Mouse (Mus musculus) liver, embryonic 15.5 days (tissue): ENCODE data around the gene Cdr2l. TPM values are rescaled to one million over a fixed set of nuclear protein-coding genes. Genes with fewer than 3 reads are reported as not detected.

Source experiments
- ATAC-seq: fragments of 200-750 bp; cut with Nextera tagmentation; 2 replicates; pipeline ENCODE4 v1.8.0; 2017; ENCODE audit warnings: moderate number of reproducible peaks, mild to moderate bottlenecking, moderate library complexity; ENCODE audit not compliant: insufficient read depth
- H3K27ac ChIP-seq: fragments of 300-500 bp; sonication (generic); replicated peaks from 2 replicates; pipeline ENCODE4 v1.5.1; 2015; ENCODE audit warnings: mild to moderate bottlenecking, inconsistent platforms
- H3K27me3 ChIP-seq: fragments of 300-500 bp; sonication (generic); 2 replicates; pipeline ENCODE4 v1.6.1; 2015; ENCODE audit warnings: mild to moderate bottlenecking, inconsistent platforms
- H3K36me3 ChIP-seq: fragments of 300-500 bp; sonication (generic); replicated peaks from 2 replicates; pipeline ENCODE4 v1.6.1; 2015; ENCODE audit warnings: moderate library complexity, mild to moderate bottlenecking, inconsistent platforms
- H3K4me1 ChIP-seq: fragments of 300-500 bp; sonication (generic); replicated peaks from 2 replicates; pipeline ENCODE4 v1.6.1; 2015; ENCODE audit warnings: inconsistent platforms
- H3K4me2 ChIP-seq: fragments of 300-500 bp; sonication (generic); 2 replicates; pipeline ENCODE4 v1.6.1; 2015; ENCODE audit warnings: moderate library complexity, mild to moderate bottlenecking, inconsistent platforms
- H3K4me3 ChIP-seq: fragments of 300-500 bp; sonication (generic); replicated peaks from 2 replicates; pipeline ENCODE4 v1.5.1; 2015; ENCODE audit warnings: mild to moderate bottlenecking, inconsistent platforms
- H3K9ac ChIP-seq: fragments of 300-500 bp; sonication (generic); 2 replicates; pipeline ENCODE4 v1.6.1; 2015; ENCODE audit warnings: moderate library complexity, mild to moderate bottlenecking, inconsistent platforms
- H3K9me3 ChIP-seq: fragments of 300-500 bp; sonication (generic); replicated peaks from 2 replicates; pipeline ENCODE4 v1.6.1; 2016; ENCODE audit warnings: inconsistent platforms
- WGBS: fragments of 180-500 bp; shearing (Covaris S2); methylation state at CpG from one replicate; pipeline ENCODE4 v1.1.7; 2015; ENCODE audit warnings: mixed read lengths; ENCODE audit not compliant: insufficient replicate concordance; 5-methylcytosine and 5-hydroxymethylcytosine counted together
- polyA plus RNA-seq: library from polyadenylated mRNA; unstranded; fragments of >200 nt; fragmentation: Nextera tagmentation; extraction: Ambion mirVana; gene quantifications from 2 replicates; pipeline ENCODE4 v1.2.1, GENCODE M21; 2015

The Cdr2l gene
- 1.2 and 1.3 TPM in 2 replicates for polyA plus RNA-seq

DNA sequence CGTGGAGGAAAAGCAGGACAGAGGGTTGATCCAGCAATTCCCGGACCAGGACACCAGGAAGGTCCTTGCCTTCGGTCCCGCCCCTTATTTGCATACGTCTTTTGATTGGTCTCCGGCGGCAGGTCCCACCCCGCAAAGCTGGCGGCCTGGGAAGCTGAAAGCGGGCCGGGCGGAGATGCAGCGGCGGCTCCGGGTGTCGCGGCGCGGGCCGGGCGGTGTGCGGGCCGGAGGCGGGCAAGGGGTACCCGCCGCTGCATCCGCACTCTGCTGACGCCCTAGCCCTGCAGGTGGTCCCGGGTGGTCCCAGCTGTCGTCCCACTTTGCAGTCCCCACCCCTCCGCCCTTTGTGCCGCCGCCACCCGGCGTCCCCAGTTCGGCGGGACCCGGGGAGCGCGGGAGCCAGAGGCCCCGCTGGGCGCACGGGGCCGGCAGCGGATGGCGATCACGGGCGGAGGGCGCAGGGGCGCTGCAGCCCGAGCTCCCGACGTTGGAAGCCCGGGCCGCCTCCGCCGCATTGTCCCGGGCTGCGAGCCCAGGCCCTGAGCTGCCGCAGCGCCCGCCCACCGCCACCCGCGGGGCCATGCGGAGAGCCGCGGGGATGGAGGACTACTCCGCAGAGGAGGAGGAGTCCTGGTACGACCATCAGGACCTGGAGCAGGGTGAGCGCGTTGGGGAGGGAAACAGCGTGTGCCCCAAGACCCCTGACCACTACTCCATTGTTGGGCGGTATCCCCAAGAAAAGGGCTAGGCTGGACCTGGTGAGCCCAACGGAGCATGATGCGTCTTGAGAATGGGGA lies at the start of gene Cdr2l:
Gene Cdr2l, plus strand, starts transcription at position 174 of the 797 bp plus-strand sequence.
- Histone ChIP-seq H3K27ac (no peak within 1 kb of the TSS), H3K4me2 (peak within 1 kb of the TSS; percentile 69), H3K9me3 (no peaks in the 10 kb centered on the region), H3K27me3 (peaks cover 80% of the 10 kb centered on the region), H3K4me1 (peaks cover 5% of the 10 kb centered on the region; the same call in 1 of the 2 replicates), H3K9ac (peak within 1 kb of the TSS; percentile 18; the same call in 1 of the 2 replicates), H3K36me3 (no peaks in the 10 kb centered on the region), H3K4me3 (peak within 1 kb of the TSS; percentile 55)
- under 1% methylated on average over 76 of the region's 76 CpGs for WGBS
- ATAC-seq, result peak; percentile 62

DNA sequence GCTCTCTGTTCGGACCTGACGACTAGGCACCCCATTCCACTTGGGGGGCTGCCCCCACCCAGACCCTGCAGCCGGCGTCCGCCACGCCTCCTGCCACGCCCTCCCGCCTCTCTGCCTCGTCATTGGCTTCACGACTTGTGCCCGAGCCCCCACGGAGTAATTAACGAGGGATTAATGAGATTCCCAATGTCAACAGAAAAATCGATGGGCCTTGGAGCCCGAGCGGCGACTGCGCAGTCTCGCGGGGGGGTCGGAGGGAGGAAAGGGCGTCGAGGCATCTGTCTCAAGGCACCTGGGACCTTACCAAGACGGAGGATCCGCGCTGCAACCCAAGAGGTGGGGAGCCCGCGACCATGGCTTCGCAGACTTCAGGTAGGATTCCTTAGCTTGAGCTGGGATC lies 47.2 kb upstream of the Cdr2l start, which contains the start of gene Otop3:
Gene Otop3, plus strand, starts transcription at position 201 of the 400 bp plus-strand sequence.
- H3K4me2 ChIP-seq, result peak within 1 kb of the TSS; percentile 27; the same call in 1 of the 2 replicates
- H3K4me1 ChIP-seq, result no peaks in the 10 kb centered on the region
- H3K36me3 ChIP-seq, result no peaks in the 10 kb centered on the region
- WGBS, result 5% methylated on average over 29 of the region's 29 CpGs
- H3K4me3 ChIP-seq, result no peak within 1 kb of the TSS
- H3K27me3 ChIP-seq, result peaks cover 91% of the 10 kb centered on the region
- H3K9me3 ChIP-seq, result no peaks in the 10 kb centered on the region
- no peak for ATAC-seq
- H3K9ac ChIP-seq, result no peak within 1 kb of the TSS
- H3K27ac ChIP-seq, result no peak within 1 kb of the TSS

DNA sequence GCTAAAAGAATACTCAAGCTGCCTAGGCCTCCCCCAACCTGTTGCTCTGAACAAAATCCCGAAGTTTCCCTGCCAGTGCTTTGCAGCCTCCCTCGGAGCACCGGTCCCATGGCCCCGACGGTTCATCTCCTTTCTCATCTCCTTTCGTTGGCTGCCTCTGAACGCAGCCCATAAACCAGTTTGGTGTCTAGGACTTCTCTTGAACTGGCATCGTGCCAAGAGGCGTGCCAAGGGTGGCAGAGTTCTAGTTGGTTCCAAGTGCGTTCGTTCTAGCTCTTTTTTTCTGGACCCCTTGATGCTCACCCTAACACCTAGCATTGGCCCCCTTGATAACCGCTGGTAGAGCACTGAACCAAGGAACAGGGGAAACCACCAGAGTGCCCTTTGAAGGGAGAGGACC lies 46.5 kb upstream of the Cdr2l start:
- H3K36me3 ChIP-seq, result no peaks in the 10 kb centered on the region
- H3K9me3 ChIP-seq, result no peaks in the 10 kb centered on the region
- WGBS, result 41% methylated on average over 12 of the region's 12 CpGs
- no peak overlapping the region for H3K9ac ChIP-seq
- no peaks in the 10 kb centered on the region for H3K4me1 ChIP-seq
- H3K4me2 ChIP-seq, result no peak overlapping the region
- H3K4me3 ChIP-seq, result no peak overlapping the region
- no peak for ATAC-seq
- H3K27me3 ChIP-seq, result peaks cover 92% of the 10 kb centered on the region
- no peak overlapping the region for H3K27ac ChIP-seq

DNA sequence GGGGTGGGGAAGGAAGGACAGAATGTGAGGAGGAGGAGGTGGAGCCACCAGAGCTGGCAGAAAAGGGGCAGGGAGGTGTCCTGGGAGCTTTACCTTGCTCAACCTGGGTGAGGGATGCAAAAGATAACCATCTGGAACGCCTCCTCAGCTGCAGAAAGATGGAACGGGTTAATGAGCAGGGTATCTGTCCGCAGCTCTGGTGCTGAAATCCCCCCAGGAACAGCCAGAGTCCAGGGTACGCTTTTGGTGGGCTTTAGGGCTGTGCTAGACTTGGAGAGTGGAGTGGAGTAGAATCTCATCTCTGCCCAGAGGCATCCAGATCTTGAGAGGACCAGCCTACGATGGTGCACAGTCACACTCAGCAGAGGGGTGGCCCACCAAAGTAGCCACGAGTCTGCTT lies 45.6 kb upstream of the Cdr2l start:
- 10% methylated on average over 6 of the region's 6 CpGs for WGBS
- H3K27me3 ChIP-seq, result peaks cover 92% of the 10 kb centered on the region
- H3K27ac ChIP-seq, result no peak overlapping the region
- no peak overlapping the region for H3K4me3 ChIP-seq
- no peaks in the 10 kb centered on the region for H3K4me1 ChIP-seq
- H3K9ac ChIP-seq, result no peak overlapping the region
- H3K9me3 ChIP-seq, result no peaks in the 10 kb centered on the region
- H3K36me3 ChIP-seq, result no peaks in the 10 kb centered on the region
- no peak overlapping the region for H3K4me2 ChIP-seq
- no peak for ATAC-seq

DNA sequence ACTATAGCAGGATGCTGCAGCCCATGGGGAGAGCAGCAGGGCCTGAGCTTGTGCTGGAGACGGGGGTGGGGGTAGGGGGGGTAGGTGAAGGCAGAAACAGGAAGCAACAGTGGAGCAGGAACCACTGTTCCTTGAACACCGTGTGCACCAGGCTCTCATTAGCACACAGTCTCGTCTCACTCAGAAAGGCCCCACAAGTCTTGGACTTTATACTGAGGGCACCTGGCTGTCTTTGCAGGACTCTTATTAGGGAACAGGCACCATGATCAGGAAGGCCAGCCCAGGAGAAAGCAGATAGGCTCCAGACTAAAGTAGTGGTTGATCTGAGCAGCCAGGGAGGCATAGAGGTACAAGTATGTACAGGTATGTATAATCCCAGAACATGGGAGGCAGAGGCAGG lies 44.4 kb upstream of the Cdr2l start:
- WGBS, result 18% methylated on average over 3 of the region's 3 CpGs
- H3K4me3 ChIP-seq, result no peak overlapping the region
- no peaks in the 10 kb centered on the region for H3K36me3 ChIP-seq
- H3K4me1 ChIP-seq, result no peaks in the 10 kb centered on the region
- H3K4me2 ChIP-seq, result no peak overlapping the region
- H3K27me3 ChIP-seq, result peaks cover 90% of the 10 kb centered on the region
- no peaks in the 10 kb centered on the region for H3K9me3 ChIP-seq
- H3K27ac ChIP-seq, result no peak overlapping the region
- H3K9ac ChIP-seq, result no peak overlapping the region
- ATAC-seq, result no peak

DNA sequence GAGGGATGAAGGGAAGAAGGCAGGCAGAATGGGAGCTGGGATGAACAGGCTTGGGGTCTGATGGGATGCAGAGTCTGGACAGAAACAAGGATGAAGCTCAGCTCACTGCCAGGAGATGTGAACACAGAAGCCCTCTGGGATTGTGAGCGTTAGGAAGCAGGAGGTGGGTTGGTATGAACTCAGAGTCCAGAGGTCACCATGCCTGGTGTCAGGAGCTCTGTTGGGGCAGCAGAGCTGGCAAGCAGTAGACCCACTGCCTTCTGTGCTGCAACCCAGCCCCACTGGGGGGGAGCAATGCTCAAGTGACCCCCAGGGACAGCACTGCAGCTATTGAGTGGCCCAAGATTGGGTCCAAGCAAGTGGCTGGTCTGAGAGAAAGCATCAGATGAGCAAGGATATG lies 43.9 kb upstream of the Cdr2l start:
- Histone ChIP-seq H3K4me3 (no peak overlapping the region), H3K36me3 (no peaks in the 10 kb centered on the region), H3K27ac (no peak overlapping the region), H3K4me1 (no peaks in the 10 kb centered on the region), H3K27me3 (peaks cover 90% of the 10 kb centered on the region), H3K9me3 (no peaks in the 10 kb centered on the region), H3K4me2 (no peak overlapping the region), H3K9ac (no peak overlapping the region)
- no peak for ATAC-seq
- WGBS, result 57% methylated on average over 1 of the region's 1 CpGs

DNA sequence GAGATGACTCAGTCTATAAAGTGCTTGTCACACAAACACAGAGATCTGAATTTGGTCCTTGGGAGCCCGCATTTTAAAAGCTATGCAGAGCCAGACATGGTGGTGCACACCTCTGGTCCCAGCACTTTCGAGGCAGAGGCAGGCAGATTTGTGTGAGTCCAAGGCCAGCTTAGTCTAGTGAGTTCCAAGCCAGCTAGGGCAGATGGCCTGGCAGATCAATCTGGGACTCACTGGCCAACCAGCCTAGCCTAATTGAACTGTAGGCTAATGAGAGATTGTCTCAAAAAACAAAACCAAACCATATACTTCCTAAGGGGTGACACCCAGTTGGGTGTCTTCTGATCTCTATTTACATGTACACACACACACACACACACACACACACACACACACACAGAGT lies 40.5 kb upstream of the Cdr2l start:
- Histone ChIP-seq H3K36me3 (no peaks in the 10 kb centered on the region), H3K4me3 (no peak overlapping the region), H3K27ac (no peak overlapping the region), H3K9ac (no peak overlapping the region), H3K4me2 (no peak overlapping the region), H3K27me3 (peaks cover 85% of the 10 kb centered on the region), H3K4me1 (no peaks in the 10 kb centered on the region), H3K9me3 (no peaks in the 10 kb centered on the region)
- 29% methylated on average over 2 of the region's 2 CpGs for WGBS
- ATAC-seq, result no peak

DNA sequence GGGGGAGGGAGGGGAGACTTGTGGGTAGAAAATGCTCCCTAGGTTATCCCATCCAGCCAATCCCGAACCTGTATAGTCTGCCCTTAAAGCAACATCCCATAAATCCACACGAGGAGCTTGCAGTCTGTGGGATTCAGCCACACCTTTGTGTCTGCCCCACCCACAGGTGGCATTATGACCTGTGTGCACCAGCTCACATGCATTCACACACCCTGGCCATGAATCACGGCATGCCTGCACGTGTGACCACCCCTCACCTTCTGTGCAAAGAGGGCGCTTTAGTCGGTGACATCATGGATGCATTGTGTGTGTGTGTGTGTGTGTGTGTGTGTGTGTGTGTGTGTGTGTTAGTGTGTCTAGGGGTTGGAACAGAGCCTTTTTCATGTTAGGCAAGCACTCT lies 39.9 kb upstream of the Cdr2l start:
- H3K9ac ChIP-seq, result no peak overlapping the region

DNA sequence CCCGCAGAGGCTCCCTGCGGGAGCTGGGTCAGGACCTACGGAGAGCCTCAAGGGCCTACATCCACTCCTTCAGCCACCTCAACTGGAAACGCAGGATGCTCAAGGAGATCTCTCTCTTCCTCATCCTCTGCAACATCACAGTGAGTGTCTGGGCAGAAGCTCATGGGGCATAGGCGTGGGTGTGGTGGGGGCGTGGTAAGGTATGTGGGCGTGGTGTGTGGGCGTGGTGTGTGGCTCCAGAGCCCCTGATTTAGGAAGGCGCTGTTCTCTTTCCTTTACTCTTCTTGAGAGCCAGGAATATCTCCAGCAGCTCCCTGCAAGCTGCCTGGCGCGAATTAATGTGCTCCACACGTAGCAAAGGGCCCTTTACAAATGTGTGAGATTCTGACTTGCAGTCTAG lies 36.7 kb upstream of the Cdr2l start:
- ATAC-seq, result no peak
- Histone ChIP-seq H3K9me3 (no peaks in the 10 kb centered on the region), H3K27ac (no peak overlapping the region), H3K4me1 (0 out of 2 replicates have a peak, but pooled peaks cover 4% of the 10 kb centered on the region), H3K36me3 (no peaks in the 10 kb centered on the region), H3K9ac (no peak overlapping the region), H3K27me3 (peaks cover 78% of the 10 kb centered on the region), H3K4me3 (no peak overlapping the region), H3K4me2 (no peak overlapping the region)
- WGBS, result 8% methylated on average over 12 of the region's 12 CpGs

More for the DNA sequence above, 39.9 kb upstream of the Cdr2l start:
- Histone ChIP-seq H3K4me3 (no peak overlapping the region), H3K4me2 (no peak overlapping the region), H3K36me3 (no peaks in the 10 kb centered on the region), H3K27me3 (peaks cover 85% of the 10 kb centered on the region), H3K9me3 (no peaks in the 10 kb centered on the region), H3K4me1 (no peaks in the 10 kb centered on the region), H3K27ac (no peak overlapping the region)
- ATAC-seq, result no peak
- 56% methylated on average over 6 of the region's 6 CpGs for WGBS

DNA sequence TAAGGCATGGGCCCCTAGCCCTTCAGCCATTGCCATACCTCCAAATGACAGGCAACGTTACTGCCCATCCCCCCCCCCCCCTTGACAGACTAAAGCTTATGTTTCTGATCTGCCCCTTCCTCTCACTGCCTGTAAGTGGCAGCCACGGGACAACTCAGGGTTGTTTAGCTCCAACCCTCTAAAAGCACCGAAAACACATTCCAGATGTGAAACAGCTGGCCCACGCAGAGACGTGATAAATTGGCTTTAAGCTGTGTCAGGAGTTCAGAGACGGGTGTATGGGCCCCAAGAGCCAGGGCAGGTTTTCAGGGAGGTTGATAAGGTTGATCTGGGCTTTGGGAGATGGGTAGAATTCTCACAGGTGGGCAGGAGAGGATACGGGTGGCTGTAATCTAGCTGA lies 36.2 kb upstream of the Cdr2l start:
- 0 out of 2 replicates have a peak, but pooled peaks cover 4% of the 10 kb centered on the region for H3K4me1 ChIP-seq
- WGBS, result 24% methylated on average over 7 of the region's 7 CpGs
- no peaks in the 10 kb centered on the region for H3K36me3 ChIP-seq
- no peak overlapping the region for H3K4me3 ChIP-seq
- peaks cover 74% of the 10 kb centered on the region for H3K27me3 ChIP-seq
- no peak overlapping the region for H3K27ac ChIP-seq
- ATAC-seq, result no peak
- no peak overlapping the region for H3K4me2 ChIP-seq
- H3K9ac ChIP-seq, result no peak overlapping the region
- no peaks in the 10 kb centered on the region for H3K9me3 ChIP-seq

DNA sequence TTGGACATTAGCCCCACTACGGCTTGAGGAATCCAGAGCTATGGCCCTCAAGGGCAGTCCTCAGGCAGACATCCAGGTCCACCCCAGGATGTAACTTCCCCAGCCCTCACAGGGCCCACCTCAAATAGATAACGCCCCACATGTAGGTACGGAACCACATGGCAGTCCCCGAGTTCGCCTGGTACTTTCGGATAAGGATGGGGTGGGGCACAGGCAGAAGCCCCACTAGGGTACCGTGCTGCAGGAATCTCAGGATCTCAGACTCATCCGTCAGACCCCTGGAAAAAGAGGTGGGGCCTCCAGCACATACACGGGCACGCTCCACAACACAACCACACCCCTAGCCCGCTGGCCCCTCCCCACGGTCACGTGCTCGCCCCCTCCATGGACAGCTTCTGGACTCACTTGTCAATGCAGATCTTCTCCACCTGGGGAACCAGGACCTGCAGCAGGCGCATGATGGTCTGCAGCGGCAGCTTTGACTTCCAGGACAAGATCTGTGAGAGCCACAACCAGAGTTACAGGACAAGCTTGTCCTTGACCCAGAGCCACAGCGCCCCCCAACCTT lies 33.0 kb upstream of the Cdr2l start:
- Histone ChIP-seq H3K4me2 (no peak overlapping the region), H3K27me3 (peaks cover 64% of the 10 kb centered on the region), H3K9ac (no peak overlapping the region), H3K4me1 (0 out of 2 replicates have a peak, but pooled peaks cover 4% of the 10 kb centered on the region), H3K4me3 (no peak overlapping the region), H3K27ac (no peak overlapping the region), H3K9me3 (no peaks in the 10 kb centered on the region), H3K36me3 (no peaks in the 10 kb centered on the region)
- no peak for ATAC-seq
- 40% methylated on average over 17 of the region's 17 CpGs for WGBS
